Mouse (Mus musculus) induced T-regulatory cell, adult 2 months (primary cell): ENCODE data around the gene Apoa2.
"Not testable (repeated sequence)": the region's sequence is repeated elsewhere in the genome, so short reads cannot be mapped to it uniquely, and the experiment has no call there.

Source experiments
- DNase-seq: peaks from one replicate; pipeline ENCODE4 v3.0.0-alpha.2; 2012; ENCODE audit warnings: low read depth

Gene Apoa2

GRCm38 (mm10) chr1:171237438-171237837, 12.6 kb downstream of the Apoa2 start:
- DNase-seq = no peak

GRCm38 (mm10) chr1:171238463-171238862, 13.6 kb downstream of the Apoa2 start:
- DNase-seq = peak; percentile 76

GRCm38 (mm10) chr1:171239992-171240744, 15.3 kb downstream of the Apoa2 start:
- no peak for DNase-seq

GRCm38 (mm10) chr1:171240911-171241310, 16.1 kb downstream of the Apoa2 start:
- DNase-seq = no peak

GRCm38 (mm10) chr1:171241952-171242351, 17.1 kb downstream of the Apoa2 start:
- not testable (repeated sequence) for DNase-seq

- DNase-seq = no peak
Observed at GRCm38 (mm10) chr1:171245353-171245752, 20.5 kb downstream of the Apoa2 start.

- peak; percentile 98 for DNase-seq
Observed at GRCm38 (mm10) chr1:171246709-171247452, 22.0 kb downstream of the Apoa2 start.

GRCm38 (mm10) chr1:171247453-171247841, 22.6 kb downstream of the Apoa2 start:
- no peak for DNase-seq

GRCm38 (mm10) chr1:171247916-171248315, 23.1 kb downstream of the Apoa2 start:
- no peak for DNase-seq

- DNase-seq = no peak
Observed at GRCm38 (mm10) chr1:171248386-171249226, 23.8 kb downstream of the Apoa2 start.

GRCm38 (mm10) chr1:171249913-171250600, 25.2 kb downstream of the Apoa2 start, which contains the start of gene Adamts4:
Gene Adamts4, plus strand, starts transcription at chr1:171250421.
- no peak for DNase-seq

GRCm38 (mm10) chr1:171250680-171251593, 26.1 kb downstream of the Apoa2 start, which contains the start of gene Ndufs2:
Gene Ndufs2, minus strand, starts transcription at chr1:171251388.
- DNase-seq = no peak

- no peak for DNase-seq
Observed at GRCm38 (mm10) chr1:171251594-171252324, 26.9 kb downstream of the Apoa2 start.

- DNase-seq = no peak
Observed at GRCm38 (mm10) chr1:171252415-171252814, 27.6 kb downstream of the Apoa2 start.

GRCm38 (mm10) chr1:171256095-171256818, 31.4 kb downstream of the Apoa2 start:
- DNase-seq = no peak

- peak; percentile 81 for DNase-seq
Observed at GRCm38 (mm10) chr1:171256937-171257548, 32.2 kb downstream of the Apoa2 start.

GRCm38 (mm10) chr1:171257781-171258180, 32.9 kb downstream of the Apoa2 start:
- DNase-seq = no peak

- no peak for DNase-seq
Observed at GRCm38 (mm10) chr1:171258921-171259320, 34.1 kb downstream of the Apoa2 start.

- DNase-seq = no peak
Observed at GRCm38 (mm10) chr1:171260316-171260715, 35.5 kb downstream of the Apoa2 start.
